Mouse (Mus musculus) hematopoietic stem cell, adult 5-6 weeks (primary cell): ENCODE data around the gene Ldha. TPM values are rescaled to one million over a fixed set of nuclear protein-coding genes. Genes with fewer than 3 reads are reported as not detected.
A peak's percentile ranks its signal among the peaks of the same experiment; 100 is the strongest.

Experiments used
- ATAC-seq, 2 experiments: fragments of 125-278 bp in 1 of 2; replicated peaks in 1 of 2; 2 replicates each; pipeline ENCODE4 v1.8.0; 2016 to 2017; ENCODE audit warnings: inconsistent platforms in 2 of 2, mild to moderate bottlenecking in 2 of 2, moderate number of reproducible peaks in 2 of 2, low read depth in 1 of 2, moderate TSS enrichment in 1 of 2; ENCODE audit not compliant: low FRiP score in 2 of 2, poor library complexity in 2 of 2, severe bottlenecking in 2 of 2, insufficient read depth in 1 of 2, low TSS enrichment in 1 of 2
- total RNA-seq: library from RNA; stranded (forward); fragments of 172-1452, 232-1000 nt; gene quantifications from 2 replicates; pipeline ENCODE4 v1.2.3, GENCODE M21; 2017

Ldha gene
- total RNA-seq, 1 experiment from 2014 or later: 290 TPM

GRCm38 (mm10) chr7:46853365-46853764 is 12.1 kb downstream of the Ldha start:
- ATAC-seq: no peak

DNA sequence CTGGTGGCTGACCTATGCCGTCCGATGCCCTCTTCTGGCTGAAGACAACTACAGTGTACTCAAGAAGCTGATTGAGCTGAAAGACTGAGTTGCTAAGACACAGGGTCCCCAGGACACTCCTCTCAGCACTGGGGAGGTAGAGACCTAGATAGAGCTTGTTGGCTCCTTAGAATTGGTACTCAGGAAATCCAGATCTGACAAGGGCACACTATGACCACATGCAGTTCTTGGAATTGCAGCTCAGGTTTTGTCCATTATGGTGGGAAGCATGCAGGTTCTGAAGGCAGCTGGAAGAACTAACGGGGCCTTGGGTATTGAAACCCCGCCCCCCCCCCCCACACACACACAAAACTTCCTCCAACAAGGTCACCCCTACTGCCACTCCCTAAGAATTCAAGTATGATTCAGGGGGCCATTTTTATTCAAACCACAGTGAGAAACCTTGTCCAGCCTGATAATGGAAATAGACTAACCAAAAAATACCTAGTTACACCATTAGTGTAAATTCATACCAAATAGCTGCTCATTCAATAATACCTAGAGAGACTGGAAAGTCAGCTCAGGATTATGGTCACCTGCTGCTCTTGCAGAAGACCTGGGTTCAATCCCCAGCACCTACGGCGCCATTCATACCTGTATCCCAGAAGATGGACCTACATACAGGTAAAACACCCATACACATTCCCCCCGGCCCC is 14.7 kb downstream of the Ldha start:
- no peak for ATAC-seq

- ATAC-seq: no peak
Measured at GRCm38 (mm10) chr7:46857436-46857835, 16.2 kb downstream of the Ldha start.

DNA sequence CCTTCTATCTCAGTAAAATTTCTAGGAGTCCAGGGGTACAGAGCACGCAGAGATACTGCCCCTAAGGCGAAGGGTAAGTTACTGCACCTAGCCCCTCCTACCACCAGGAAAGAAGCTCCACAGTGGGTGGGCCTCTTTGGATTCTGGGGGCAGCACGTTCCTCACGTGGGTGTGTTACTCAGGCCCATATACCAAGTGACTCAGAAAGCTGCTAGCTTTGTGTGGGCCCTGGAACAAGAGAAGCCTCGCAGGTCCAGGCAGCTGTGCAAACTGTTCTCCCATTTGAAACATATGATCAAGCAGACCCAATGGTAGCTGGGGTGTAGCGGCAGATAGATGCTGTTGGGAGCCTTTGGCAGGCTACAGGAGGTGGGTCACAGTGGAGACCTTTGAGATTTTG is 17.8 kb downstream of the Ldha start:
- ATAC-seq: no peak

- ATAC-seq: no peak
Measured at GRCm38 (mm10) chr7:46860996-46861395, 19.7 kb downstream of the Ldha start, which contains the start of gene Ldhc. Ldhc (plus strand) TSS chr7:46861203.

DNA sequence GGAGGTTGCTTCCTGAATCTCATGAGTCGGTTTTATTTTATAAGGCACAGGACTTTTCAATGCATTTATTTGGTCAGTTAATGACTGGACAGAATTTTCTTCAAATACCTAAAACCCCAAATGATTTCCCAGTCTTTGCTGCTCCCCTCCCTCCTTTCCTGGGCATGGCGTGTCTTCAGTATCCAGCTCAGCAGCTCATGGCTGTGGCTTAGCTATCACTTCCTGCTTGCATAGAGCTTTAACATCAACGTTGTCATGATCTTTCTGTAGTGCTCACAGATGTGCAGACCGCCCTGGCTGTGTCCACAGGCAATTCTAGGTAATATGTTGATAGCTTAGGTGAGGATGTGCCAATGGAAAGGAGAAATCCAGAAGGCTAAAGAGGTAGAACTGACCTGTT is 30.7 kb downstream of the Ldha start:
- peak; percentile 83 to 86 for ATAC-seq

DNA sequence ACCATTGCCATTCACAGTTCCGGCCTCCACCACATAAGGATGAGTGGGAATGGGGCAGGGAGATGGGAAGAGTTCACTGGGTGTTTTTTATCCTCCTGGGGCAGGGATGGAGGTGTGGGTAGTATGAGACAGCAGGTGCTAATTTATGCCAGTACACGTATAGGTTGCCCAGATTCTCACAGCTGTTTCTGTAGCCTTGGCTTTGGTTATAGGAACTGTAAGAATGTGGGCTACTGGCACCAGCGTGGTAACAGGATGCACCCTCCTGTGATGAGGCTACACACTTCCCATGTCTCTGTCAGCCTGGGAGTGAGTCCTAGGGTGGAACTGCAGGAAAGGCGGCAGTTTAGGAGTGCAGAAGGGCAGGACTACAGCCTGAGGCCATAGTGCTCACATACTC is 35.6 kb downstream of the Ldha start:
- ATAC-seq: no peak

- ATAC-seq: no peak
Measured at GRCm38 (mm10) chr7:46877255-46877654, 36.0 kb downstream of the Ldha start.

GRCm38 (mm10) chr7:46879851-46880250 is 38.6 kb downstream of the Ldha start:
- ATAC-seq: no peak

DNA sequence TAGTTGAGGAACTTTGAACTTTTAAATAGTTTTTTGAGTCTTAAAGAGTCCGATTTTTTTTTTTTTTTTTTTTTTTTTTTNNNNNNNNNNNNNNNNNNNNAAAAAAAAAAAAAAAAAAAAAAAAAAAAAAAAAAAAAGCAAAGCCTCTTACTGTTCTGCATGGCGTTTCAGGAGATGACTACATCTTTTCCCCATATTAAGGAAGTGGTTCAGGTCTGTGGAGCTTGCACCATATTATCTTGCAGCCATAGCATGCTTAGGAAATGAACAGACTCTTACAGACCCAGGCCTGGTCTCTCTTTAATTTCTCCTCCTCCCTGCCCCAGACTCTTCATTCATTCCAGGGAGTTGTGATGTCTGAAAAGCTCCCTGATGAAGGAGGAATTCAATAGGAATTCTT is 39.7 kb downstream of the Ldha start:
- peak; percentile 79 to 84 for ATAC-seq

DNA sequence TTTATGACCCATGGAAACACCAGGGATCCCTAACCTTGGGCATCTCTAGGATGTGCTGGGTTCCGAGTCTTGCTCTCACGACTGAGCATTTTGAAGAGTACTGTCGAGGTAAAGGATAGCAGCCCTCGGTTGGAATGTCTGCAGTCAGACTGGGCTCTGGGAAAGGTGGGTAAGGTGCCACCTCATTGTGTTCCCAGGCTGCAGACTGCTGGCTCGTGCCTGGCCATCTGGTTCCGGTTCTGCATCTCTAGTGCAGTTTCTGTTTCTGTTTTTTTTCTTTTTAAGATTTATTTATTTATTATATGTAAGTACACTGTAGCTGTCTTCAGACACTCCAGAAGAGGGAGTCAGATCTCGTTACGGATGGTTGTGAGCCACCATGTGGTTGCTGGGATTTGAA is 40.7 kb downstream of the Ldha start:
- peak in 1 of 2 experiments; percentile 65; a peak in 1 of 4 replicates for ATAC-seq

DNA sequence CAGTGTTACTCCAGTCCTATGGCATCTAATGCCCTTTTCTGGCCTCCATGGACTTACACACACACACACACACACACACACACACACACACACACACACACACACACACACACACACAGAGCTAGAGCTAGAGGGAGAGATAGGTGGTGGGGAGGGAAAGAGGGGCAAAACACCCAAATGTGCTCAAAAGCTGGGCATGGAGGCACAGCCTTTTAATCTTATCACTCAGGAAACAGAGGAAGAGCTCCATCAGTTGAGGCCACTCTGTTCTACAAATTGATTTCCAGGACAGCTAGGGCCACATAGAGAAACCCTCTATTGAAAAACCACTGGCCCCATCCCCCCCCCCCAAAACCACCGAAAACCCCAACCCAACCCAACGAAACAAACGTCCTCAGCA is 42.0 kb downstream of the Ldha start:
- 0 out of 4 replicates have a peak, but pooled peaks of 1 of the 2 experiments have one; percentile 30 for ATAC-seq

- ATAC-seq: no peak
Measured at GRCm38 (mm10) chr7:46895511-46895910, 54.2 kb downstream of the Ldha start.

DNA sequence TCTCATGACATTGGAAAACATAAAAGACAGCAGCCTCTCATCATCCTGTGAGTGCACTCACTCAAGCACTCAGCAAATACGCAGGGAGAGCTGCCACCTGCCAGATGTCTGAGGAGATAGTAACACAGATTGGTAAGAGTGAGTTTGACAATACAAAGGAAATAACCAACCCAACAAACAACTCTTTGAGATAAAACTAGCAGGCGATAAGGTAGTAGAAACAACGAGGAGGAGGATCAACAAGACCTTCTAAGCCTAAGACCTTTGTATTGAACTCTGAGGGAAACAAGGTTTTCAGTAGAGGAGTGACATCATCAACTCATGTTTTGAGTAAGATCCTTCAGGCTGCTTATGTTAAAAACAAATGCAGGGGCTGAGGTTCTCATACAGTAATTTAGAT is 58.1 kb downstream of the Ldha start:
- no peak for ATAC-seq

Other genes starting within 250 kb of the Ldha start
- gene Sergef, start 201.7 kb upstream of the Ldha start, total RNA-seq: 6.6 and 13.7 TPM in 2 replicates
- not detected in 2 replicates for gene Tph1, start 168.9 kb upstream of the Ldha start, total RNA-seq
- 15.9 and 21.5 TPM in 2 replicates for gene Saal1, start 130.8 kb upstream of the Ldha start, total RNA-seq
- gene Saa3, start 125.8 kb upstream of the Ldha start, total RNA-seq: not detected in 2 replicates
- gene Saa4, start 108.9 kb upstream of the Ldha start, total RNA-seq: not detected in 2 replicates
- not detected in 2 replicates for gene Saa1, start 98.5 kb upstream of the Ldha start, total RNA-seq
- gene Saa2, start 89.7 kb upstream of the Ldha start, total RNA-seq: not detected in 2 replicates
- 31.6 and 42.5 TPM in 2 replicates for gene Hps5, start 45.4 kb upstream of the Ldha start, total RNA-seq
- gene Gtf2h1, start 45.4 kb upstream of the Ldha start, total RNA-seq: 77.6 and 92.8 TPM in 2 replicates
- 4.6 TPM in 1 of 2 replicates, not detected in the other for gene Ldhc, start 19.7 kb downstream of the Ldha start, total RNA-seq
- gene Tsg101, start 78.5 kb downstream of the Ldha start, total RNA-seq: 61.9 and 66.0 TPM in 2 replicates
- 20.8 and 22.5 TPM in 2 replicates for gene Uevld, start 117.1 kb downstream of the Ldha start, total RNA-seq
- gene Gm9999, start 142.1 kb downstream of the Ldha start, total RNA-seq: not detected in 2 replicates
- gene Spty2d1, start 166.9 kb downstream of the Ldha start, total RNA-seq: 42.0 and 43.9 TPM in 2 replicates
- gene Tmem86a, start 209.1 kb downstream of the Ldha start, total RNA-seq: 1.5 and 2.3 TPM in 2 replicates